Mouse (Mus musculus) neural tube, embryonic 12.5 days (tissue): ENCODE results near the gene Rnase4. TPM values are rescaled to one million over a fixed set of nuclear protein-coding genes. Genes with fewer than 3 reads are reported as not detected.

Source experiments
- polyA plus RNA-seq: library from polyadenylated mRNA; unstranded; fragments of >200 nt; fragmentation: Nextera tagmentation; extraction: Ambion mirVana; gene quantifications from 2 replicates; pipeline ENCODE4 v1.2.1, GENCODE M21; 2016

The Rnase4 gene
- polyA plus RNA-seq, 1 experiment from 2014 or later, result 14.5 TPM

Other genes starting within 250 kb of the Rnase4 start
- 5.8 and 5.9 TPM in 2 replicates for gene Tep1, start 220.5 kb upstream of the Rnase4 start, polyA plus RNA-seq
- gene Klhl33, start 193.6 kb upstream of the Rnase4 start, polyA plus RNA-seq, result 0.47 and 0.81 TPM in 2 replicates
- gene Osgep, start 166.2 kb upstream of the Rnase4 start, polyA plus RNA-seq, result 120 and 129 TPM in 2 replicates
- 272 and 279 TPM in 2 replicates for gene Apex1, start 166.1 kb upstream of the Rnase4 start, polyA plus RNA-seq
- gene Pip4p1, start 160.2 kb upstream of the Rnase4 start, polyA plus RNA-seq, result 80.0 and 87.1 TPM in 2 replicates
- 38.6 and 39.9 TPM in 2 replicates for gene Pnp, start 160.0 kb upstream of the Rnase4 start, polyA plus RNA-seq
- not detected in 2 replicates for gene Gm49342, start 146.6 kb upstream of the Rnase4 start, polyA plus RNA-seq
- 0.28 and 0.29 TPM in 2 replicates for gene Pnp2, start 135.1 kb upstream of the Rnase4 start, polyA plus RNA-seq
- not detected in 2 replicates for gene Rnase10, start 83.3 kb upstream of the Rnase4 start, polyA plus RNA-seq
- gene Rnase9, start 49.2 kb upstream of the Rnase4 start, polyA plus RNA-seq, result not detected in 2 replicates
- gene Rnase11, start 40.9 kb upstream of the Rnase4 start, polyA plus RNA-seq, result not detected in 2 replicates
- not detected in 2 replicates for gene Rnase12, start 33.4 kb upstream of the Rnase4 start, polyA plus RNA-seq
- not detected in 2 replicates for gene Olfr750, start 16.6 kb upstream of the Rnase4 start, polyA plus RNA-seq
- 3.1 and 4.2 TPM in 2 replicates for gene Ang, start 73 bp downstream of the Rnase4 start, polyA plus RNA-seq
- not detected in 2 replicates for gene Eddm3b, start 23.3 kb downstream of the Rnase4 start, polyA plus RNA-seq
- 0.11 and 0.24 TPM in 2 replicates for gene Rnase6, start 32.8 kb downstream of the Rnase4 start, polyA plus RNA-seq
- gene Rnase1, start 55.7 kb downstream of the Rnase4 start, polyA plus RNA-seq, result 0.39 TPM in 1 of 2 replicates, not detected in the other
- not detected in 2 replicates for gene Rnase2b, start 71.2 kb downstream of the Rnase4 start, polyA plus RNA-seq
- not detected in 2 replicates for gene Ang2, start 108.1 kb downstream of the Rnase4 start, polyA plus RNA-seq
- not detected in 2 replicates for gene Ear14, start 112.3 kb downstream of the Rnase4 start, polyA plus RNA-seq
- gene Rnase2a, start 165.0 kb downstream of the Rnase4 start, polyA plus RNA-seq, result not detected in 2 replicates